Mouse (Mus musculus): ENCODE results near the gene Msmp. TPM values are rescaled to one million over a fixed set of nuclear protein-coding genes. Genes with fewer than 3 reads are reported as not detected.
"Not testable (repeated sequence)": the region's sequence is repeated elsewhere in the genome, so short reads cannot be mapped to it uniquely, and the experiment has no call there.

The Msmp gene
- polyA plus RNA-seq, 1 experiment from 2014 or later, result 1.1 TPM

DNA sequence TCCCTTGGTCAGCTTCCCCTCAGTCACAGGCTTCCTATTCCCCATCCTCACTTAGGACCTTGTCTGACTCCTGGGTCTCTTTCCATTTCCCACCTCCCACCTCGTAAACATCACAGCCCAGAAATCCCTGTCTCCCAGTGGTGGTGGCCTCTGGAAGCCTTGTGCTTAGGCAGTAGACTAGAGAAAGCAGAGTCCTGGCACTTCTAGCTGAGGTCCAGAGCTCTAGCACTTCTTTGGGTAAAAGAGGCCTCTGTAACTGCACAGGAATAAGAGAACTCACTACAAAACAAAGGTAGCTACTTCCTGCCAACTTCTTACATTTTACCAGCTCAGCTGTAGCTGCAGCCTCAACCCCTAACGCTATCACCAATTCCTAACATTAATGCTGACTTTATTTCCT lies 23.3 kb downstream of the Msmp start:
- no peak overlapping the region for H3K27ac ChIP-seq (ENCODE audit: low read length)
- no peak for ATAC-seq
- H3K9me3 ChIP-seq (replicated peaks; ENCODE audit: control insufficient read depth, low read length, poor library complexity, severe bottlenecking), result no peaks in the 10 kb centered on the region
- 38% methylated on average over 2 of the region's 2 CpGs for WGBS
- H3K4me2 ChIP-seq (ENCODE audit: low read length), result peak overlapping the region; percentile 77
- H3K27me3 ChIP-seq (ENCODE audit: control insufficient read depth, insufficient read depth, low read depth, low read length), result no peaks in the 10 kb centered on the region
- H3K4me1 ChIP-seq (ENCODE audit: control insufficient read depth, insufficient read depth, low read length), result peaks cover 45% of the 10 kb centered on the region
- peak overlapping the region; percentile 62 for H3K4me3 ChIP-seq (ENCODE audit: low read depth, low read length)
- H3K9ac ChIP-seq (ENCODE audit: low read depth, low read length), result peak overlapping the region; percentile 86
- peaks cover 9% of the 10 kb centered on the region for H3K36me3 ChIP-seq (ENCODE audit: control insufficient read depth, insufficient read depth, low read length)

DNA sequence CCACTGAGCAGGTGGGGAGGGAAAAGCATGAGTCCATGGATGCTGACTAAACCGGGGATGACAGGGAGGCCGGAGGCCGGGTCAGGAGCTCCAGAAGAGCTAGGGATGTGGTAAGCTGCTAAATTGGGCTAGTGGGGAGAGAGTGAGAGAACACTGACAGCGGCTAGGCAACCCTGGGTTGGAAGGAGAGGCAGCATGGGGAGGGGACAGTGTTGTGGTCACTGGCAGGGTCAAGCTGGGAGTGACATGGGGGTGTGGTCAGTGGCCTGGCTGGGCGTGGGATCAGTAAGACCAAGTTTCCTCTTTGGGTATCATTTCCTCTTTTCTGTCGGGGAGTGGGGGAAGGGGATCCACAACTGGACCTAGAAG lies 24.1 kb downstream of the Msmp start:
- Histone ChIP-seq H3K36me3 (ENCODE audit: control insufficient read depth, insufficient read depth, low read length) (peaks cover 7% of the 10 kb centered on the region), H3K4me3 (ENCODE audit: low read depth, low read length) (no peak overlapping the region), H3K9ac (ENCODE audit: low read depth, low read length) (no peak overlapping the region; the same call in 1 of the 2 replicates), H3K4me2 (ENCODE audit: low read length) (peak overlapping the region; percentile 77; the same call in 1 of the 2 replicates), H3K9me3 (replicated peaks; ENCODE audit: control insufficient read depth, low read length, poor library complexity, severe bottlenecking) (no peaks in the 10 kb centered on the region), H3K27me3 (ENCODE audit: control insufficient read depth, insufficient read depth, low read depth, low read length) (no peaks in the 10 kb centered on the region), H3K27ac (ENCODE audit: low read length) (no peak overlapping the region), H3K4me1 (ENCODE audit: control insufficient read depth, insufficient read depth, low read length) (peaks cover 45% of the 10 kb centered on the region)
- WGBS, result 51% methylated on average over 6 of the region's 6 CpGs
- no peak for ATAC-seq

DNA sequence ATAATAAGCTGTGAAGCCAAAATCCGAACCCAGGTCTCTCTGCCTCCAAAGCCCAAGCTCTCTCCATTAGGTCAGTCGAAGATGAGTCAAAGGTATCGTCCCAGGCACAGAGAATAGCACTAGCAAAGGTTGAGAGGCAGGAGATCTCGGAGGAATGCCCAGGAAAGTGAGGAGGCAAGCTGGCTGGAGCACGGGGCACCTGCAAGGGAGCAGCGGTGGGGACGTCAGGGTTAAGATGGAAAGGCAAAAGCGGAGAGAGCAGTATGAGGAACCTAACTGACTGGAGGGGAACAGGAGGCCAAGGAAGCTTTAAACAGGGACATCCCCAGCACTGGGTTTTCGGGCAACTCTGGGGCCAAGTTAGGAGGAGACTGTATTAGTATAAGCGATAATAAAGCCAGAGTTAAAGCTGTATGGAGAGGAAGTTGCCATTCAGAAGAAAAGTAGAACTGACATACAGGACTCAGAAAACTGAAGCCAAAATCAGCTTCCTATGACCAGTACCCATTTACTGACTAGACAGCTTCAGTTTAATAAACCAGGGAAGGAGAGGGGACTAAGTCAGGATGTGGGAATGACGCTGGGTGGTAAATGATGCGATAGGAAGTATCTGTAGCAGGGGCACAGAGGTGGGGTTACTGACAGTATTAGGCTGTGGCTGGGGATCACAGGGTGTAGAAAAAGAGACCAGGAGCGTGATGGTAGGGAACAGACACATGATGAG lies 24.6 kb downstream of the Msmp start:
- Histone ChIP-seq H3K36me3 (ENCODE audit: control insufficient read depth, insufficient read depth, low read length) (peaks cover 10% of the 10 kb centered on the region), H3K4me2 (ENCODE audit: low read length) (peak overlapping the region; percentile 6; the same call in 1 of the 2 replicates), H3K27ac (ENCODE audit: low read length) (no peak overlapping the region), H3K9ac (ENCODE audit: low read depth, low read length) (no peak overlapping the region; the same call in 1 of the 2 replicates), H3K4me3 (ENCODE audit: low read depth, low read length) (no peak overlapping the region), H3K9me3 (replicated peaks; ENCODE audit: control insufficient read depth, low read length, poor library complexity, severe bottlenecking) (no peaks in the 10 kb centered on the region), H3K27me3 (ENCODE audit: control insufficient read depth, insufficient read depth, low read depth, low read length) (no peaks in the 10 kb centered on the region), H3K4me1 (ENCODE audit: control insufficient read depth, insufficient read depth, low read length) (peaks cover 45% of the 10 kb centered on the region)
- WGBS, result 85% methylated on average over 13 of the region's 13 CpGs
- no peak for ATAC-seq

DNA sequence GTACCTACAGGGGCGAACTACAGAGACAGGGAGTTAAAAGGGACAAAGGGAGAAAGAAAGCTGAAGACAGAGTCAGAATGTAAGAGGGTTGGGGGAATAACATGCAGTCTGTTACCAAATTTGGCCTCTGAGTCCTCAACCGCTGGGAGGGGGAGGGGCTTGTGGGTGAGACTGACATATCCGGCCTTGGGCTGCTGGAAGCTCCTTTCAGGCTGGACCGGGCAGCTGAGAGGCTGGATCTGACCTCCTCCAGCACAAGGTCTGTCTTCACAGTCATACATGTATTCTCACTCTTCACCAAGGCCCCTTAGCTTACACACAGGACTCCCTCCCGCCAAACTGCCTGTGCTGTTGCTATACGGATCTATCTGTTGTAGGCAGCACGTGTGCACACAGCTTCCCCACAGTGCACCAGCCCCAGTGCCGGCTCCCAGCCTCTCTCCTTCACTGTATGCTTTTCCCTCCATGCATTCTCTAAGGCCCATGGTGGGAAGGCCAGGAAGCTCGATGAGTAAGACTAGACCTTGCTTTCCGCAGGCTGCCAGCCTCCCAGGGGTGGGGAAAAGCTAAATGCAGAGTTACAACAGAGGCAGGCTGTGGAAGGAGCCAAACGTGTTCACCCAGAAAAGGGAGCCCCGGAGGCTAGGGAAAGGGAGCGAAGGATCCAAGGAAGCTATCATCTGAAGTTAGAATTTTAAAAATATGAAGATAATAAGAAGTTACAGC lies 25.5 kb downstream of the Msmp start:
- Histone ChIP-seq H3K4me3 (ENCODE audit: low read depth, low read length) (no peak overlapping the region), H3K27ac (ENCODE audit: low read length) (no peak overlapping the region), H3K9ac (ENCODE audit: low read depth, low read length) (0 out of 2 replicates have a peak overlapping the region, but pooled peaks have one; percentile 35), H3K4me2 (ENCODE audit: low read length) (no peak overlapping the region), H3K27me3 (ENCODE audit: control insufficient read depth, insufficient read depth, low read depth, low read length) (no peaks in the 10 kb centered on the region), H3K9me3 (replicated peaks; ENCODE audit: control insufficient read depth, low read length, poor library complexity, severe bottlenecking) (no peaks in the 10 kb centered on the region), H3K36me3 (ENCODE audit: control insufficient read depth, insufficient read depth, low read length) (peaks cover 16% of the 10 kb centered on the region), H3K4me1 (ENCODE audit: control insufficient read depth, insufficient read depth, low read length) (peaks cover 40% of the 10 kb centered on the region)
- WGBS, result 39% methylated on average over 13 of the region's 13 CpGs
- ATAC-seq, result no peak

DNA sequence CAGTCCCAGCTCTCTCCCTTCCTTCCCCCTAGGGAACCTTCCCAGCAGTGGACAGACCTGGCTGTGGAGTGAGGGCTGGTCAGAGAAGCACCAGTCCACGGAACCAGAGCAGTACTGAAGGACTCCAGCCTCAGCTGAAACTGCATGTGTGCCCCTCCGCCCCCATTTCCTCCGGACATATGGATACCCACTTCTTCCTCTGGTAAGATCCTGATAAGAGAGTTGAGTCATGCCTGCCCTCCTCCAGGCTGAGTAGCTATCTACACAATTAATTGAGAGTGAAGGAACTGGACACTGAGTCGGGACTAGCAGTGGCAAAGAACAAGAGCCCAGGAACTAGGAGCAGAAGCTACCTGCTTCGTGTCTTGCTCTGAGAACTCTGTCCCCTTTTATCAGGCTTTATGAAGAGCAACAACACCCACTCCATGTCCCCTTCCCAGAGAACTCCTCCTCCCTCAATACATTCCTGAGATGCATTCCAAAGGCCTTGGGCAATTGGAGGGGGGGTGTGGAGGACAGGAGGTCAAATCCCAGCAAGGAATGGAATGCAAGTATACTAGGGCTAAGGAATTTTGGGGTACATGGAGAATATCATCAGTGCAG lies 26.2 kb downstream of the Msmp start:
- Histone ChIP-seq H3K4me3 (ENCODE audit: low read depth, low read length) (no peak overlapping the region), H3K9me3 (replicated peaks; ENCODE audit: control insufficient read depth, low read length, poor library complexity, severe bottlenecking) (no peaks in the 10 kb centered on the region), H3K9ac (ENCODE audit: low read depth, low read length) (no peak overlapping the region), H3K27ac (ENCODE audit: low read length) (no peak overlapping the region), H3K4me1 (ENCODE audit: control insufficient read depth, insufficient read depth, low read length) (peaks cover 33% of the 10 kb centered on the region), H3K4me2 (ENCODE audit: low read length) (no peak overlapping the region), H3K27me3 (ENCODE audit: control insufficient read depth, insufficient read depth, low read depth, low read length) (no peaks in the 10 kb centered on the region), H3K36me3 (ENCODE audit: control insufficient read depth, insufficient read depth, low read length) (peaks cover 22% of the 10 kb centered on the region)
- 69% methylated on average over 5 of the region's 5 CpGs for WGBS
- ATAC-seq, result no peak

DNA sequence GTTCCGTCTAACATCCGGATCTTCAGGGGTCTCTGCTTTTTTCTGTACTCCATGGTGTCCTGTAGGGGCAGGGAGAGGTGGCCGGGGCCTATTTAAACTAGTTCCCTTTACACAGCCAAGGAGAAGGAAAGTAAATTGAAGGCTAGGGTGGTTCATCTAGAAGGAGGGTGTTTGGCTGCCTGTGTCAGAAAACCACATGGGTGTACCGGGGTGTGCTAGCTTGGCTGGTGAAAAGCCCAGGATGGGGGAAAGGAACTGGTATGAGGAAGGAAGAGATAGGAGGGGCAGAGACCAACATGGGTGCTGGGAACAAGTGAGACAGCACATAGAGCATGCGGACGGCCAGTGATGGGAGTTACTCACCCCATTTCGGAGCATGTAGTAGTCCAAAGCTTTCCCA lies 28.4 kb downstream of the Msmp start:
- Histone ChIP-seq H3K4me2 (ENCODE audit: low read length) (no peak overlapping the region), H3K27me3 (ENCODE audit: control insufficient read depth, insufficient read depth, low read depth, low read length) (no peaks in the 10 kb centered on the region), H3K27ac (ENCODE audit: low read length) (no peak overlapping the region), H3K36me3 (ENCODE audit: control insufficient read depth, insufficient read depth, low read length) (peaks cover 37% of the 10 kb centered on the region), H3K4me1 (ENCODE audit: control insufficient read depth, insufficient read depth, low read length) (peaks cover 26% of the 10 kb centered on the region), H3K9me3 (replicated peaks; ENCODE audit: control insufficient read depth, low read length, poor library complexity, severe bottlenecking) (no peaks in the 10 kb centered on the region), H3K9ac (ENCODE audit: low read depth, low read length) (no peak overlapping the region), H3K4me3 (ENCODE audit: low read depth, low read length) (no peak overlapping the region)
- no peak for ATAC-seq
- WGBS, result 93% methylated on average over 7 of the region's 7 CpGs

DNA sequence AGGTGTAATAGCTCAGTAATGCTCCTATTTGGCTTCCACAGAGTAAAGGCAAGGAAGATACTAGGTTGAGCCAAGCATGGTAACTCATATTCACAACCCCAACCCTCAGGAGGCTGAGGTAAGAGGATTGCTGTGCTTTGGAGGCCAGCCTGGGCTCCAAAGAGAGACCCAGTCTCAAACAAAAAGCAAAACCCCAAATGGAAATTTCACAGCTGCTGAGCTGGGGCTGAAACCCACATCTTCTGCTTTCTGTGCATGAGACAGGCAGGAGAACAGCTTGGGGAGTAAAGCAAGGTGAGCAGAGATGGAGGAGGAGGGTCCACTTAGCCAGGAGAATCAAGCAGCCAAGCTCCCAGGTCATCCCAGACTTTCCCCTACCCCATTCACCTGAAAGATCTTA lies 30.4 kb downstream of the Msmp start:
- Histone ChIP-seq H3K9ac (ENCODE audit: low read depth, low read length) (no peak overlapping the region), H3K4me2 (ENCODE audit: low read length) (no peak overlapping the region), H3K9me3 (replicated peaks; ENCODE audit: control insufficient read depth, low read length, poor library complexity, severe bottlenecking) (no peaks in the 10 kb centered on the region), H3K27ac (ENCODE audit: low read length) (no peak overlapping the region), H3K4me3 (ENCODE audit: low read depth, low read length) (no peak overlapping the region), H3K36me3 (ENCODE audit: control insufficient read depth, insufficient read depth, low read length) (peaks cover 54% of the 10 kb centered on the region), H3K4me1 (ENCODE audit: control insufficient read depth, insufficient read depth, low read length) (peaks cover 10% of the 10 kb centered on the region), H3K27me3 (ENCODE audit: control insufficient read depth, insufficient read depth, low read depth, low read length) (no peaks in the 10 kb centered on the region)
- no peak for ATAC-seq

DNA sequence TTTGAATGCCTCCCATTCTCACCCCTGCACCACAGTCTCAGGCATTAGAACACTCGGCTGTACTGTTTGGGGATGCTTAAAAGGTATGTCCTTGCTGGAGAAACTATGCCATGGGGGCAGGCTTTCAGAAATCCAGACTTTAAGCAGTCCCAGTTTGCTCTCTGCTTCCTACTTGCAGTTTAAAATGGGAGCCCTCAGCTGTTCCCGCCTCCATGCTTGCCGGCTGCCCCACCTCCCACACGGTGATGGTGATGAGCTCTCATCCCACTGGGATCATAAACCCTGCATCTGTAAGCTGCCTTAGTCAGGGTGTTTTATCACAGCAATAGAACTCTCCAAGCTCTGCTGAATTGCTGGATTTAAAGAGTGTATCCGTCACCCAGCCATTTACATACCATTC lies 31.9 kb downstream of the Msmp start:
- H3K4me3 ChIP-seq (ENCODE audit: low read depth, low read length), result no peak overlapping the region
- no peak overlapping the region for H3K9ac ChIP-seq (ENCODE audit: low read depth, low read length)
- H3K36me3 ChIP-seq (ENCODE audit: control insufficient read depth, insufficient read depth, low read length), result peaks cover 67% of the 10 kb centered on the region
- H3K27me3 ChIP-seq (ENCODE audit: control insufficient read depth, insufficient read depth, low read depth, low read length), result no peaks in the 10 kb centered on the region
- no peak for ATAC-seq
- H3K27ac ChIP-seq (ENCODE audit: low read length), result no peak overlapping the region
- 95% methylated on average over 5 of the region's 5 CpGs for WGBS
- H3K4me2 ChIP-seq (ENCODE audit: low read length), result no peak overlapping the region
- H3K4me1 ChIP-seq (ENCODE audit: control insufficient read depth, insufficient read depth, low read length), result no peaks in the 10 kb centered on the region
- H3K9me3 ChIP-seq (replicated peaks; ENCODE audit: control insufficient read depth, low read length, poor library complexity, severe bottlenecking), result no peaks in the 10 kb centered on the region

DNA sequence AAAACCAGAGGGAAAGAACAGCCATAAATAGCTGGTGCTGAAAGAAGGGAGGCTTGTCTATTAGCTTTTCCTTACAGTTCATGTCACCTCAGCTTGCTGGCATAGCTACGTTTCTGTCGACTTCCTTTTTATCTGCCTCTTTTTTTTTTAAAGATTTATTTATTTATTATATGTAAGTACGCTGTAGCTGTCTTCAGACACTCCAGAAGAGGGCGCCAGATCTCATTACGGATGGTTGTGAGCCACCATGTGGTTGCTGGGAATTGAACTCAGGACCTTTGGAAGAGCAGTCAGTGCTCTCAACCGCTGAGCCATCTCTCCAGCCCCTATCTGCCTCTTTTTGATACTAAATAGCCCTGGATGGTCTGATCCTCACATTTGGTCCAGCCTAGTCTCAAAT lies 32.4 kb downstream of the Msmp start:
- not testable (repeated sequence) for H3K4me3 ChIP-seq (ENCODE audit: low read depth, low read length); H3K4me1 ChIP-seq (ENCODE audit: control insufficient read depth, insufficient read depth, low read length); H3K27ac ChIP-seq (ENCODE audit: low read length); H3K9me3 ChIP-seq (replicated peaks; ENCODE audit: control insufficient read depth, low read length, poor library complexity, severe bottlenecking); H3K4me2 ChIP-seq (ENCODE audit: low read length); H3K27me3 ChIP-seq (ENCODE audit: control insufficient read depth, insufficient read depth, low read depth, low read length); H3K9ac ChIP-seq (ENCODE audit: low read depth, low read length); ATAC-seq
- 92% methylated on average over 6 of the region's 6 CpGs for WGBS
- H3K36me3 ChIP-seq (ENCODE audit: control insufficient read depth, insufficient read depth, low read length), result peaks cover 73% of the 10 kb centered on the region

Data from midbrain, embryonic 16.5 days (tissue).